Mouse (Mus musculus) R1 (cell line): ENCODE measurements around the gene 3830406C13Rik.
A peak's percentile ranks its signal among the peaks of the same experiment; 100 is the strongest.
"Not testable (repeated sequence)": the region's sequence is repeated elsewhere in the genome, so short reads cannot be mapped to it uniquely, and the experiment has no call there.

Source experiments
- DNase-seq: peaks from one replicate; pipeline ENCODE4 v3.0.0-alpha.2; 2018; ENCODE audit warnings: low read depth, low spot score

The 3830406C13Rik gene

DNA sequence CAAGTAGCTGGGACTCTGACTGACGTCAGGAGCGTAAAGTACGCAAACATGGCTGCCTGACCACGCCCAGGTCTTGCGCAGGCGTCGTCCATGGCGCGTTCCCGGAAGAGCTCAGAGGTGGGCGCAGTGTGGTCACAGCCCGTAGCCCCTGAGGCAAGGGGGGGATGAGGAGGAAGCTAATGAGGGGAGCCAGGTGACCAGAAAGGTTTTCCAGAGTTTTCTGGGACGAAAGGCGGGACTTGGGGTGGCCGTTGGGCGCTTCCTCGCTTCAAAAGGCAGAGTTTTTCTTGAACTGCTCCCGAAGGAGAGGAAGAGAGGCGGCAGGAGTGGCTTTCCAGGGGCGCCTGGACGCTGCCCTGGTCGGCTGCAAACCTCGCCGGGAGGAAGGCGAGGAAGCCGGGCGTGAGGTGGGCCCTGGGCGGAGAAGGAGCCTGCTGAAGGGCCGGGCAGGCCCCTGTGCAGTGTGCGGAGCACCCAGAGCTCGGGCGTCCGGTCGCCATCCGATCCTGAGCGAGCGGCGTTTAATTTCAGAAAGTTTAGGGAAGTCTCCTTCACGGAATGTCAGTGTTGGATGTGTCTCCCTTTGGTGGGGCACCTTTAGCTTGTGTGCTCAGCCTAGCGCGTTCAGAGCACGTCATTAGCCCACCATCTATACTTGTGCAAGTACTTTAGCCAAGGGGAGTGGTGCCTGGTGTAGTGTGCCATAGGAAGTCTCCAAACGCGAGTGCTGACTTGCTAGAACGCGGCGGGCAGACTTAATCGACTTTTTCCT, at the start of gene 3830406C13Rik:
Gene 3830406C13Rik (plus strand): TSS at position 33 of the 772 bp plus-strand sequence.
- peak; percentile 93 for DNase-seq

DNA sequence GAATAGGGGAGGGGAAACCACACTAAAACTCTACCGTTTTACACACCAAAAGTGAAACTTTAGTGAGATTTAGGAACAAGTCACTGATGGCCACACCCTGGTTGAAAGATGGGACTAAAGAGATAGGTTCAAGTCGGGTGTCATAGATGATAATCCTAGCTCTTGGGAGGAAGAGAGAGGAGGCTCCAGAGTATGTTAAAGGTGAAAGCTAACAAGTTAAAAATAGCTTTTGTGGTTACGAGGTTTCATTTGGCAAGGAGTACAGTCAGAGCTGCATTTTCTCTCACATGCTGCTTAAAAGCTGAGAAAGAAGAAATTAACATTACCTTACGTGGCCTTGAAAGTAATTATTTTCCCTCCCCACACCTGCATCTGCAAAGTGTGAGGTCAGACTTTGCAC, 40.2 kb upstream of the 3830406C13Rik start:
- no peak for DNase-seq

DNA sequence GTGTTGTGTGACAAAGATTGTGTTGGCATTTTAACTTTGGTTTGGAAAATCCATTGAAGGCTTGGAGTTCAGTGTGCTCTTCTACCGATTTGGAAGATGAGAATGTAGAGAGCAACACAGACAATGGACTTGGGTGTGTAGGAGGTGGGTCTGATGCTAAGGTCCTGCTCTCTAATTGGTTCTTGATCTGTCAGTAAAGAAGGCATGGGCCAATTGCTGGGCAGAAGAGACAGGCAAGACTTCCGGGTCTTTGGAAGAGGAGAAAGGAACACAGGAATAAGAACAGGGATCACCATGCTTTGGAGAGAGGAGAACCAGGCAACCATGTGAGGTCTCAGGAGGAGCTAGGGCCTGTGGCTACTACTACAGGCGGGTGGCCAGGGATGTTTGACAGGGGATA, 7.9 kb upstream of the 3830406C13Rik start:
- peak; percentile 84 for DNase-seq

- DNase-seq: no peak
Observed at GRCm38 (mm10) chr14:12283641-12284040, 332 bp upstream of the 3830406C13Rik start, which contains the start of gene Gm49355. TSS of gene Gm49355 (plus strand) at chr14:12283976.

GRCm38 (mm10) chr14:12289747-12290146, 5.8 kb downstream of the 3830406C13Rik start:
- DNase-seq: not testable (repeated sequence)

DNA sequence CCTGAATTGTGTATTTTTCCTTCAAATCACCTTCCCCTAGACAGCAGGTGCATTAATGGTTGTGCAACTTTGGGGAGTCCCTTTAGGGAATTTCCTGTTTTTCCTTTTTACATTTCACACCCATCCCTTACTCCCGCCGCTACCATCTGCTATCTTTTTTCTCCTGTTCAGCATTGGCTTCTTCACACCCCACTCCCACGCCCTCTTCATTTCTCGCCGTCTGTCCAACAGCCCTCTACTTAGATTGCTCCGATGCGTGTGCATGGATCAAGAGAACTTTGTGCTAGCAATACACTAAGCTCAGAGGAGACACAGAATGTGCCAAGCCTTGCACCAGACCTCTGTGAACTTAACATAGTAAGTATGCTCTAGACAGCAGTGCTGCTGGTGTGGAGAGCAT, 12.4 kb downstream of the 3830406C13Rik start:
- no peak for DNase-seq

DNA sequence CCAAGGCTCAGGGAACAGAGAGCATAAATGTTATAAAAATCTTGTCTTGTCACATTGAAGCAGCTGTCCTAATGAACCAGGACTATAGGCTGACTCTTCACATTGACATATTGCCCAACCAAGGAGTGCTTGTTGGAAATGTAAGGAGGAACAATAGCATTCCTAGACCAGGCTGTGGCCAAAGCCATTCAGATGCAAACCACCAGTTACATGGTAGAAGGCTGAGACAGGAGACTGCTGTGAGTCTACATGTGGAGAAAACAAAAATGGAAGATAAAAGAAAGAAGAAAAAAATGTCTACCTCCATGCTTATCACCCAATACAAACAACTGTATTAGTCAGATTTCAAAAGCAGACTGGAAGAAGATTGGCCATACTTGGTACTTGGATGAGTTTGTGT, 15.2 kb downstream of the 3830406C13Rik start:
- DNase-seq: peak; percentile 87

GRCm38 (mm10) chr14:12299654-12300053, 15.7 kb downstream of the 3830406C13Rik start:
- peak; percentile 41 for DNase-seq

GRCm38 (mm10) chr14:12300275-12300674, 16.3 kb downstream of the 3830406C13Rik start:
- DNase-seq: no peak

DNA sequence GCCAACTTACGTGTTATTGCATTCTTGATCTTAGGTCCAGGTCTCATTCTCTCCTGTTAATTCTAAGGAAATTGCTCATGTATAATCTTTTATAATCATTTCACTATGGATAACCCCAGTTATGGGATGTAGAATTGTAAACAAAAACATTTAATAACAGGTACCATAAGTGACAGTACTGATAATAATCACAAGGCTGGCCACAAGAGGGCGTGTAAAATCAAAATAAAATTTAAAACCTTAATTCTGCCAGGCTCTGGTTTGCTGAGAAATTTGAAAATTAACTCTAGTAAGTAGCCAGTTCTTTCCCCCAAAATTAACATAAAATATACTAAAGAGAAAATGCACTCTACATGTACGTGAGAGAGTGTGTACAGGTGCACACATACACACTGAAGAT, 16.7 kb downstream of the 3830406C13Rik start:
- DNase-seq: no peak

DNA sequence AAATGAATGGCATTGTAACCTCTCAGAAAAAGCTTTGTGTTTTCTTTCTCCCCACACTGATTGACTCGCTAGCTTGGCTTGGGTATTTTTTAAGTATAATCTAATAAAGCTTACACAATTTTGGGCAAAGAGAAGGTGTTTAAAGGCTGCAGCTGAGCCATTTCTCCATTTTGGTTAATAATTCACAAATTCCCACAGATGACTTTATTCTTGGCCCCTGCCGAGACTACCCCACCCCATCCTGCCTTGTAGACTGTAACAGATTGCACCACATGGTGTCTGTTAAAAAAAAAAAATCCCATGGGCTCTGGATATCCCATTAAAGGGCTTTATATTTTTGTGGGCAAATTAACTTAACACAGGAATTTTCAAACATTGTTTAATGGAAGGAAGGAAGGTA, 19.1 kb downstream of the 3830406C13Rik start:
- no peak for DNase-seq

DNA sequence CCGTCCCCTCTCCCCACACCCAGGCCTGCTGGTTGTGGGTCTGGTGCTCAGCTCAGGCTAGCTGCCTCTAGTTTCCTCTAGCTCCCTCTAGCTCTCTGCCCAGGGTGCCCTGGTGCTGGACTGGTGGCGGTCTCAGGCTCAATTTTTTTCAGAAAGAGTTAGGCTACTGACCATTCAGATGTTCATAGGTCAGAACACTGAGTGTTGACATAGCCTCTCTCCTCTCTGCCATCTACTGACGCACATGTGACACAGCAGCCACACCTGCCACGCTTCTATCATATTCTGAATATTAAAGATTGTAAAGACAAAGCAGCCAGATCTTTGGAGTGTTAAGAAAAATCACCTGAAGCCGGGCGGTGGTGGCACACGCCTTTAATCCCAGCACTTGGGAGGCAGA, 49.6 kb downstream of the 3830406C13Rik start:
- no peak for DNase-seq

DNA sequence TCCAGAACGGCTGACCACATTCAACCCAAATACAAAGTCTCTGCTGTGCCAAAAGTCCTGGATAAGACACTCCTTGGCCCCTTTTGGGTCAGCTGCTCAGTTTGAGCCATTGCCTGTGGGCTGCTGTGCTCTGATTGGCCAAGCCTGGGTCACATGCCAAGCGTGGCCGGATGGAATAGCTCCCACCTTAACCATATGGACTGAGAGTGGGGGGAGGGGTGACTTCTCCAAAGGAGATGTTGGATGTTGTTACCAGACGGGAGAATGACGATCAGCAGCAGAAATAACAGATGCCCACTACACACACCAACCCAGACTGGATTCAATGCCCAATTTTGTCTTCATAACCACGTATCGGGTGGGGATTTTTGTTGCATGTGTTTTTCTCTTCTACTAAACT, 51.0 kb downstream of the 3830406C13Rik start:
- peak; percentile 15 for DNase-seq

DNA sequence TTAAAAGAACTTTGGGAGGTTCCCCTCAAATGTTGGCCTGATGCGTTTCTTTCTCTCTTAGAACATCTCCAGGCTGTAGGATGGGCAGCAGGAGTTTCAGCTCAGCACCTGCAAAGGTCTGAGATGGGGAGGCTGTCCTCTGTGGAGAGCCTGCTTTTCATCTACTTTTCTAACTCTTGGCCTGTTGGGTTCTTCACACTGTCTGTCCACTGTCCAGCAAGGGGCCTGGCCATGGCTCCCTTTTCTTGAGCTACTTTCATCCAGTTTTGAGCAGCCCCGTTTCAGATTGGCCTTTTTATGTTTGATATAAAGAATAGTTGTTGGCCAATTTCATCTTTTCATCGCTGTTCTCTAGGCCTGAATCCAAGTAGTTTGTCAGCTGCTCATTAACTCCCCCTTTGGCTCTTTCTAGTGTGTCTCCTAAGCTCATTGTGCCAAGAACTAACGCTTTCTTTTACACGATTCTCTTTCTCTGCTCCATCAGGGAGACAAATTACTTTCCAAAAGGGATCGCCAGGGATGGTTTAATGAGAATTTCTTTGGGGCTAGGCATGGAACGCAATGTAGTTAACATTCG, 53.5 kb downstream of the 3830406C13Rik start:
- DNase-seq: no peak

DNA sequence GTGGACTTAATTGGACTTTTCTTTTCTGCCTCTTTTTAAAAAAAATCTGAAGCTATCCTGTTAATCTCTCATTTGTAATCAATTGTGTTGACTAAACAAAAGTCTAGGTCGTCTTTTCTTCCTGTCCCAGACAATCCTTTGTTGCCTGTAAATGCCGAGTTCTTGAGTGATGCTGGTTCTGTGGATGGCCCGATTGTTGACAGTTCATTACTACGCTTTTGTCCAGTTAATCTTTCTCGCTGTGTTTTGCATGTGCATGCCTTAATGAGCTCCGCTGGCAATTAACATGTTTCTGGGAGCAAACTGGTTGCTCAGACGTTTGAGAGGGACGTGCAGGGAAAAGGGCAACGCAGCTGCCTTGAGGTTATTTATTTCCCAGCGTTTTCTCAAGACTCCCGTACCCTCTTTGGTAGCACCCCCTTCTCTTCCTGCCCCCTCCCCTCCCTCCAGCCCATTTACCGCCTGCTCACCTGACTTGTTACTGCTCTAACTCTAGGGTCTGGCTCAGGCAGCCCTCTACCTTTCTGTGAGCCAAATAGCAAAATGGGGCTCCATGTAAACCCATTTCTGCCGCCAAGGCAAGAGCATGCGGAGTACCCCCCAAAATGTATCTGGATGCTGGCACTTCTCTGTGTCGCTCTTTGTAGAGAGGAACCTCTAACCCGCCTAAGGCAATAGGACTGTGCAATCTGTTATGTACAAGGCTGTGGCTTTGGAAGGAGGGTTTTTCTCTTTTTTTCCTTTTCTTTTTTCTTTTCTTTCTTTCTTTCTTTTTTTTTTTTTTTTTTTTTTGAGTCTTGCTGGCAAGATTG, 54.2 kb downstream of the 3830406C13Rik start:
- peak; percentile 74 for DNase-seq

DNA sequence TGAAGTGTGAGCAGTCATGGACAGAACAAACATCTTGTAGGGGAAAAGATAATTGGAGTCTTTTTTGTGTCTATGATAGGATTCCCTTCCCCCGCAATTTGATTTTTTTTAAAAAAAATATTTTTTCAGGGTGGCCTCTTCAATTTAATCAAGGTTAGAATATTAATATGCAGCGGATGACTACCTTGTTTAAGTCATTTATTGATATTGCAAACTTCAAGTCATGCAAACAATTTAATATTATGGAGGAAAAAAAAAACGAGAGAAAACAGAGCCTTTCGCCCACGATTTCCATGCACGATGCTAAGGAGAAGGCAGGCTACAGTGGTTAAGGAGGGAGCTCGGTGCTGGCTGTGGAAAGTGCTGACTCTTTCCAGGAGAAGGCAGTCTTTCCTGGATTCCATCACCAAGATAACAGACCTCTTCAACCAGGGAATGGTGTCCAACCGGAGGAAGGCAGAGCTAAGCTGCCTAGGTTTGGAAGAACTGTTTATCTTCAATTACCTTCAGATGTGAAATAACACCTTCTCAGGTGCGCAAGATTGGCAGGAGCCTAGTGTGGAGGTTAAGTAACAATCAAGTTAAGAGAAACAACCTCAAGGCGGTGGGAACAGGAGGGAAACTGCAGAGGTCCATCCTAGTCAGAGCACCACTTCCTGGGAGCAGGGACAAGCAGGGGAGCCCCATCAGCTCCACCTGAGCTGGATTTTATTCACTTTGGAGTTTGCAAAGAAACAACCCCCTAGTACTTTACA, 55.0 kb downstream of the 3830406C13Rik start:
- DNase-seq: no peak

DNA sequence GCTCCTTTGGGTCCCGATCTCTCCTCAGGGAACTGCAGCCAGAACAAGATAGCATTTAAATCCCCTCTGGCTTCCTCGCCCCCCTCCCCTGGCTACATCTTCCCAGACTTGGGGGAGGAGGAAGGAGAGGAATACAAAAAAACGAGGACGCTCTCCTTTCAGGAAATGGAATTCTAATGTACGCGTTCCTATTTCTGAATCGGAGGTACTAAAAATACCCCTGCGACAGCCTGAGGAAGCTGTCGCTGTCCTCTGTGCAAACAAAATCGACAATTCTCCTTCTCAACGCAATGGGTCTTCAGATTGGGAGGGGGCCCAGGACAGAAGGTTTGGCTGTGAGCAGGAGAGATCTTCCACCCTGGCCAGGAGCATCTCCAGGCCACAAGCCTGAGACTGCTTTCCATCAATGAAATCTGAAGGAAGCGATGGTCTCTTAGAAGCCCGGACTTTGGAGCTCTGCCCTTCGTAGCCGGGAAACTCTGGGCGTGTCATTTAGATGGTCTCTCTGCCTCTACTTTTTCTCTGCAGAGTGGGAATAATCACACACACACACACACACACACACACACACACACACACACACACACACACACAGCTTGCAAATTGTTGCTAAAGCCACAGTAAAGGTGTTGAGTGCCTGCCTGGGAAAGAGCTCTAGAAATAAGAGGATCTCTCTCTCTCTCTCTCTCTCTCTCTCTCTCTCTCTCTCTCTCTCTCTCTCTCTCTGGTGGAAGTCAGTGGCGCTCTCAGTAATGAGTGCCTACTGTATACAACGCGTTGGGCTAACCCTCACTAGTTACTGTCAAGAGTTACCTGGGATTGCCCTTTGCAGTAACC, 56.5 kb downstream of the 3830406C13Rik start:
- no peak for DNase-seq

DNA sequence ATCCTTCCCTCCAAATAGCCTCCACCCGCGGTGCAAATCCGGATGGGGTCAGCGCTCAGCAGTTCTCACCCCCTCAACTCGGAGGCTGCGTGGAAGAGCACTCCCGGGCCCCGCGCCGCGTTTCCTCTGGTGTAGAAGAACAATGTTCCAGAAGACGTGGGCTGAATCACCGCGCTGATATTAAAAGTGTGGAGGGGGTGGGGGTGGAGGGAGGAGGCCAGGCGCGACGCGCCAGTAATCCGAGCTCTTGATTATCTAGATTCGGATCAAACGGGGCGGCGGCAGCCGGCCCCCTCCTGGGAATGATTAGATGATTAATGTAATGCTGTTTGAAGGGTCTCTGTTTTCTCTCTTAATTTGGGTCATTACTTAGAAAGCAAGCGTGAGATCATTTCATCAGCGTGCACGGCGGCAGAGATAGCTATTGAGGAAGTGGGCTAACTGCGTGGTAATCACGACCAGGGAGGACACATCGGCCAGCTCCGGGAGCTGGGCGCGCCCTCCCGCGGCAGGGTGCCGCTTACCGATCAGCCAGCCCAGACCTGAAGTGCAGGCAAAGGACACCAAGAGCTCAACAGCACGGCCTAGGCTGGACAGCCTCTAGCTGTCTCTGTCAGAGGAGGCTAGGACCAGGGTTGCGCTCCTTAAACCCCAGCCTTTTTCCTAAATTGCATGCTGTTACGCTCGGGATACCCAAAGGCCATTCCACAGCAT, 57.3 kb downstream of the 3830406C13Rik start:
- peak; percentile 33 for DNase-seq

DNA sequence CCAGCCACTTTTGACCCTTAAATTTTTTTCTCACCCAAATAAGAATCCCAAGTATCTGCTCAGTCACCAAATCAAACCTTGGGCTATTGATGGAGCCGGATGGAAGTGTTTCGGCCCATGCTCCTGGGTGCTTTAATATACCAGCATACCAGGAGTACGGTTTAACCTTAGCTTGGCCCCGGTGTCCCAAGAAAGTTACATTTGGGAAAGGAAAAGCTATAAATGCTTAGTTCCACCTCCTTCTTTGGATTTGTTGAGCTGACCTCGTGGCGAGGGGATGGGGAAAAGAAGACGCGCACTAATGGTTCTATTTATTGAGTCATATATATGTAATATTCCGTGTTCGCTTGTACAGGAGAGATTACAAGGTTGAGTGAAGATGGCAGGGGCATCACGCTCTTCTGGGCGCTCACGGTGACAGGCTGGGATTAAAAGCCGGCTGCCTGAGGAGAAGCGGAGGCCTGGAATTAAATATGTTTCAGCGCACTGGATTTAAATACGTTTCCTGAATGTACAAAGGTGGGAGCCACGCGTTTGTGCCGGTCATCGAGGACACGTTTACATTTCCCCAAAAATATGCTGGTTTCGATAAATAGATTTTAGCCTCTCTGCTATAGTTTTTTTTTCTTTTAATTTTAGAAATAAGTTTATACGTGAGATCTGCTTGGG, 58.0 kb downstream of the 3830406C13Rik start:
- DNase-seq: no peak
